Mouse (Mus musculus): ENCODE data around the gene Mindy1.
A peak's percentile ranks its signal among the peaks of the same experiment; 100 is the strongest.

Gene Mindy1

DNA sequence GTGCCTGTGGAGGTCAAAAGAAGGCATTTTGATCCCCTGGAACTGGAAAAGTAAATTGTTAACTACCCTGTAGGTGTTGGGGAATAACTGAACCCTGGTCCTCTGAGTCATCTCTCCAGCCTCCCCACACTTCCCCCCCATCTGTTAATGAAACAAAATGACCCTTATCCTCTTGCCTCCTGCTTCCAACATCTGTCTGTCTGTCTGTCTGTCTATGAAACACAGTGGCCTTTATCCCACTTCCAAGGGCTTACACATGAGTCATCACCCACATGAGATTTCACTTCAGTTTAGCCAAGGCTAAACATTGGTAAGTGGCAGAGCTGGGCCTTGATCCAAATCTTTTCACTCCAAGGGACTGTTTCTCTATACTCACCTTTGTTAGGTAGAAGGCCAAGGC lies 13.3 kb upstream of the Mindy1 start:
- peak; percentile 45 for DNase-seq (ENCODE audit: low read depth)

DNA sequence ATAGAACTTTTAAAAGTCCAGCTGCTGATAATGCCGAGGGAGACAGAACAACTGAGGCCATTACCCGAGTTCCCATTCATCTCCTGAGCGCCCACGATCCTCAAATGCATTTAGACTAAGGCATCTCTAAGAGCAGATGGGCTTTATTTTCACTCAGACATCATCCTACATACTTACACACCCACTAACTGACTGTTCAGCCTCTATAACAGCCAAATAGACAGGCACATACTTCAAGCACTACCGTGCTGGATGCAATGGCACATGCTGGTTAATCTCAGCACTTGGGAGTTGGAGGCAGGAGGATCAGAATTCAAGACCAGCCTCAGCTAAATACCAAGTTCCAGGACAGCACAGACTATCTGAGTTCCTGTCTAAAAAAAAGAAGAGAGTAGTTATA lies 11.4 kb upstream of the Mindy1 start:
- DNase-seq (ENCODE audit: low read depth): no peak

DNA sequence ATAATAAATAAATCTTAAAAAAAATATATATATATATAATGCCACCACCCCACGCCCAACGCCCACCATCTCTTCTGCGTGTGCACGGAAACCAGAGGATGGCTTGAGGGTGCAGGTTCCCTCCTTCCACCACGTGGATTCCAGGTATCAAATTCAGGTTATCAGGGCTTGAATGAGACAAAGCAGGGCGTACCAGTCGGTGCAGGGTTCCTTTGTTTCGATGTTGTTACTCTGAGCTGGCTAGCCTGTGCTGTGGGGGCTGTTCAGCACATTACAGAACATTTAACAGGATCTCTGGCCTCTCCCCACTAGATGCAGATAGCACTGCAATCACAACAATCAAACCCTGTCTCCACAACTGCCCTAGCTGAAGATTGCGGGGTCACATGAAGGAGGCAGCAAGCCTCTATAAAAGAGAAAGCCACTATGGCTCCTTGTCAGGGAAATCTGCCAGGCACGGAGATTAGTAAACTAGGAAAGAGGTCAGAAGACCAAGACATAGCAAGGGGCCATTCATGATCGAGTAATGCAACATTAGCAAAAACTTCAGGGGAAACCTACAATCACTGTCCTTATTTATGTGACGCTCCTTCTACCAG lies 10.3 kb upstream of the Mindy1 start:
- no peak for DNase-seq (ENCODE audit: low read depth)

DNA sequence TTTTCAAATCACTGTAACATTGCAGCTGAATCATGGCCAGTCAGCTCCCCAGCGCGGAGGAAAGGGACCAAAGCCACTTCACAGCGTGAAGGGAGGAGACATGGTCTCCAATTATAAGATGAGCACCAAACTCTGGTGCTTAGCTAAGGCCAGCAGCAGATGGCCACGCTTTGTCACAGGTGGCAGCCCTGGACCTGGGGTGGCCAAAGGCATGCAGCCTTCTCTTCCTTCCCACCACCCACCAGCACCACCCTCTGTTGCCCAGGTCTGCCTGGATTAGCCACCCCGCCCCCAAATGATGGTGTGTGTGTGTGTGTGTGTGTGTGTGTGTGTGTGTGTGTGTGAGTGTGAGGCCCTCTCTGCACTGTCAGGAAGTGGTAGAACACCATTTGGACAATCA lies 7.7 kb upstream of the Mindy1 start:
- DNase-seq (ENCODE audit: low read depth): no peak

DNA sequence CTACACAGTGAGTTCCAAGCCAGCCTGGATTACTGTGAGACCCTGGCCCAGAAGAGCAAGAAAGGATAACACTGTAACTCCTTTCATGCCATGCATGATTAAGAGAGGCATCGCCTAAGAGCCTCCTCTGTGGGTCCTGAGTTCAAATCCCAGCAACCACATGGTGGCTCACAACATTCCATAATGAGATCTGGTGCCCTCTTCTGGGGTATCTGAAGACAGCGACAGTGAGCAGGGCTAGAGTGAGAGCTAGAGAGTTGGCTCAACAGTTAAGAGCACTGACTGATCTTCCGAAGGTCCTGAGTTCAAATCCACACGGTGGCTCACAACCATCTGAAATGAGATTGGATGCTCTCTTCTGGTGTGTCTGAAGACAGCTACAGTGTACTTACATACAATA lies 6.7 kb upstream of the Mindy1 start:
- DNase-seq (ENCODE audit: low read depth): no peak

DNA sequence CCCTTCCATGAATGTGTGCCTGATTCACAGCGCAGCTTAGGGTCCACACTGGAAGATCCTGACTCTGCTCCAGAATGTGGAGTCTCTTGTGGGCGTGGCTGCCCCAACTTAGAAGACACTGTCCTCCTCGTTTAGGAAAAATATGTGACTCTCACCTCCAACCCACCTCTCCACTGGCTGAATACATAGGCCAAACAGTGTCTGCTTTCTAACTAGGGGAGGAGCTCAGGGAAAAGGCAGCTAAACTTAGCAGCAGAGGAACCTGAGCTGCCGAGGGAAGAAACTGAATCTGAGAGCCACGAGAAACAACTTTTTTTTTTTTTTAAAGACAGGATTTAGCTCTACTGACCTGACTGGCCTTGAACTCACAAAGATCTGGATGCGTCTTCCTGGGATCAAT lies 6.0 kb upstream of the Mindy1 start:
- DNase-seq (ENCODE audit: low read depth): no peak

DNA sequence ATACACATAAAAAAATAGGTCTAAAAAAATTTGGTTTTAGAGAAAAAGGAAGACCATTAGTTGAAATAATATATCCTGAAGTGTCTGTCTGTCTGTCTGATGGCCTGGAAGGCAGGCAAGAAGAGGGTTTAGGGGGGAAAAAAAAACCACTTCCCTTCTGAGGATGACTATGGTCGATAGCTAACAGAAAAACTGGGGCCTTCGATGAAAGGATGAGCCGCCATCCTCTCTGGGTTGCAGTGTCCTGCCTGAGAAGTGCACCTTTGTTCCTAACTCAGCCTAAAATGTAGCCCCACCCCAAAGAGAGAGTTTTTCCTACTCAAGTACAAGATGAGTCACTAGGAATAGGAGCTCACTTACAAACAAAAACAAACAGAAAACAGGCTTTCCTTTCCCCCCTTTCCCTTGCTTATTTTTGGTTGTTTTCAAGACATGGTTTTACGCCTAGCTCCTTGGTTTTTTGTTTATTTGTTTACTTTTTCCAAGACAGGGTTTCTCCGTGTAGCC lies 4.7 kb upstream of the Mindy1 start:
- peak; percentile 48 for DNase-seq (ENCODE audit: low read depth)

DNA sequence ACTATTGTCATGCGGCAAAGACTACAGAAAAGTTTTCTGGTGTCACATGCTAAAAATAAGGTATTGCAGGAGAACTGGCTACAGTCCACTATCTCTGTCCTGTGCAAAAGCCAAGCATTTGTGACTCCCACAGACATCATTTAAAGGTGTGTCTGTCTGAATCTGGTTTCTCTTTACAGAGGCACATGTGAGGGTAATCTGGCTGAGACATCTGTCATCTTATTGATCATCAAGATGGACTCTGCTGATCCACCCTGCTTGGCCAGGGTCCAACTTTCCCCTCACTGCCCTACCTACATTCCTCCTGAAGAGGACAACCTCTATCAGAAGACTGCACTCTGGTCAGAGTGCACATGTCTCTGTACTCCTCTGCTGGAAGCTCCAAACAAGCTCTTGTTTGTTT lies 4.0 kb upstream of the Mindy1 start:
- no peak for DNase-seq (ENCODE audit: low read depth)

DNA sequence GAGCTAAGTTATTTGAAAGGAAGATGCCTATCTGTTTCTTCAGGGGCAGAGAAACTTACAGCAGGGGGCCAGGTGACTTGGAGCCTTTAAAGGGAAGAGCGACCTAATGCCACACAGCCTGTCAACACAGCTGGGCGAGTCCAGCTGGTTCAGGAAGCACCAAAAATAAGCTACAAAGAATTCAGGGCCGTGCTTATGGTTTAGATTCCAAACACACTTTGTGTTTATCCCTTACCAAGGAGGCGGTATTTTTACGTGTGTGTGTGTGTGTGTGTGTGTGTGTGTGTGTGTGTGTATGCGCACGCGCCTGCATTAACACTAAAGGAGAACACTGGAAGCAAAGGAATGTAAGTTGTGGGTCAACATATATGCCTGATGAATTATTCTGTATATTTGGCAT lies 398 bp upstream of the Mindy1 start:
- peak; percentile 70 for DNase-seq (ENCODE audit: low read depth)

DNA sequence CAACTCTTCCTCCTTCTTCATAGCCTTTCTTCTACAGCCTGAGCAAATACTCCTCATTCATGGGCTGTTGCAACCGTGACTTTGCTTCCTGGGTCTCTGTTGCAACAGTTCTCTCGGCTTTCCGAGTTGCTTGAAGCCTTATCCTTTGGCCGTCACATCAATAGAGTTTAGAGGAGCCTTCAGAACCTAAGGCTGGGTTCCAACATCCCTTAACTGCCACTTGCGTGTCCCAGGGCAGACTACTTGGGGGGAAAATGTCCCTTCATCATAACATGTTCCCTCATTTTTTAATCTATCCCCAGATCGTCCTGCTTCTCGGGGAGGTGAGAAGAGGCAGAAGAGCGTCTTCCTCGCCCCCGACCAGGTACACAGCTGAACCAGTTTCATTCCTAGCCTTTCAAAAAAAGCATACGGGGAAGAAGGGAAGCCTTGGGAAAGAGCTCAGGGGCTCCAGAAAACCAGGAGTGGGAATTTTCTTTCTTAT lies 1.3 kb downstream of the Mindy1 start:
- DNase-seq (ENCODE audit: low read depth): peak; percentile 86

DNA sequence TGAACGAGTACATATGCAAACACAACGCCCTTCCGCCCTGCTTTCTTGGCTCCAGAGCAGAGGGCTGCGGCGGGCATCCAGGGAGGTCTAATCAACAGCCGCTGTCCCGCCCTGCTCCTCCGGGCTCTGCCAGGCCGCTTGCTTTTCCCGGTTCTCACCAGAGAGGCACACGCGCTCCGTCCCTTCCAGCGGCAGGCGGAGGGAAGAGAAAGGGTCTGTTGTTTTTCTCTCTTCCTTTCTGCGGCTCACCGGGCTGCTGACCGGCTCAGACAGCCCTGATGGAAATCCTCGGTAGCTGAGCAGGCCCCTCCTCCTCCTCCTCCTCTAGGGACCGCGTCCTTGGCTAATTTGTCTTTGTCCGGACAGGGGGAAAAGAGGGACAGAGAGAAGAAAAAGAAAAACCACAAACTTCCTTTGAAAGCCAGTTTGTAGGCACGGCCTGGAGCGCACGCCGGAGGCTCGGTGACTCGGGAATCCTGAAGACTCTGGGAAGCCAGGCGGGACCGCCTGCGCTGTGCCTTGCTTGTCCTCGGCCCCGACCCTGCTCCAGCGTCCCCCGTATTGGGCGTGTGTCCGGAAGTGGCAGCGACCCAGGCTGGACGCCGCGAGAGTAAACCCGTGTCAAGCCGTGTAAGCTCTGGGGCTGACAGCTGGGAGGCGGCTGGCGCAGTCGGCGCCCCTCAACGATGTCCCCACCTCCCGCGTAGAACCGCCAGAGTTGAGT lies 1.9 kb downstream of the Mindy1 start:
- DNase-seq (ENCODE audit: low read depth): peak; percentile 86

DNA sequence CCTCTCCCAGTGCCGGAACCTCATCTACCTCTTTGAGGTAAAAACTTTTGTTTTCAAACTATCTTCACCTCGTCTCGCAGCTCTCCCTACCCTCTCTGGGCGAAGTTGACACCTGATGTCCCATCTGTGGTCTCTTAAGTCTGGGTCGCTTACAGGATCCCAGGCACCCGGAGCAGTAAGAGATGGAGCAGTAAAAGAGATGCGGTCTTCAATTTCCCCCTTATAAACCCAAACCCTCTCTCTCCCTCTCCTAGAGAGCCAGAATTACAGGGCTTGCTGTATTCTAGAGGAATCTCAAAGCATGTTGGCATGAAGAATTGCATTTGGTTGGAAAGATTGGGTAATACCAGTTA lies 2.4 kb downstream of the Mindy1 start:
- no peak for DNase-seq (ENCODE audit: low read depth)

DNA sequence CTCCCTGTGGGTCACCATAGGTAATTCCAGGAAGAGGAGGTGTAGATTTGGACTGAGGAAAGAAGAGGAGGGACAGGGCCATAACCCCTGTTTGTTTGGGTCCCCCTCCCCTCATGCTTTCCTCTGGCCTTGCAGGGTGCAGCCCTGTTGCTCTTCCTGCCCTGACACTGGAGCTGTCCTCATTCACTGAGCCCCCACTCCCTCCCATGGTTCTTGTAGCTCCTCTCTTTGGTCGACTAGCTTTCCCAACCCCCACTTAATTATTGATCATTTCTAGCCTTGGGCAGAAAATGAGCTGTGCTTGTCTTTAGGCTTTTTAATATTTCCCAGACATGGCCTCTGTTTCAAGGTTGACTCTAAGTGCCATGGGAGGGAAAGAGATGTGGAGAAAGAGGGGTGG lies 2.9 kb downstream of the Mindy1 start:
- no peak for DNase-seq (ENCODE audit: low read depth)

DNA sequence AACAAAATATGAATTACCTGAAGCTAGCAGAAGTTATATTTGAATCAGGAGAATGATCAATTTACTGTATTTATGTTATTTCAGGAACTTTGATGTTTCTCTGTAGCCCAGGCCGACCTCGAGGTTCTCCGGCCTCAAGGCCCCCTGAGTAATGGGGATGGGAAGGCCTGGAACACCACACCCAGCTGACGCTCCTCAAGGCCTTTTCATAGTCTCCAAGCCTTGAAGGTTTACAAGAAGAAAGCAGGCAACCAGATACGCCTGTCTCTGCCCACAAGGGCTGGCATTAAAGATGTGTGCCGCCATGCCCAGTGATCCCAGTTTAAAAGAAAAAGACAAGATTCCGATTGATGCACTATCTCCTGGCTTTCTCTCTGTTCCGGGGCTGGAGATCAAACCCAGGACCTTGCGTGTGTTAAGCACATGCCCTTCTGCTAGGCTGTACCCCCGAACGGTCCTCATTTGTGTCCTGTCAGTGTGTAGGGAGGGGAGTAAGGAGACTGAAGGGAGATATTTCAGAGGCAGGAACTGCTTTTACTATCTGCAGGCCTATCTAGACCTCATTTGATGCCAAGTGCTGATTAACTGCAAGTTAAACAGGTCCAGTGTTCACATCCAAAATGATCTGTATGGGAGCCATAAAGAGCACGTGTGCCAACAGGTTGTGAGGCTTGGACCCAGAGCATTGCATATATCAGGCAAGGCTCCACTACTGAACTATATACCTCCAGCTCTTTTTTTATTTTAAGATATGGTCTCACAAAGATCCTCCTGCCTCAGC lies 3.5 kb downstream of the Mindy1 start:
- no peak for DNase-seq (ENCODE audit: low read depth)

DNA sequence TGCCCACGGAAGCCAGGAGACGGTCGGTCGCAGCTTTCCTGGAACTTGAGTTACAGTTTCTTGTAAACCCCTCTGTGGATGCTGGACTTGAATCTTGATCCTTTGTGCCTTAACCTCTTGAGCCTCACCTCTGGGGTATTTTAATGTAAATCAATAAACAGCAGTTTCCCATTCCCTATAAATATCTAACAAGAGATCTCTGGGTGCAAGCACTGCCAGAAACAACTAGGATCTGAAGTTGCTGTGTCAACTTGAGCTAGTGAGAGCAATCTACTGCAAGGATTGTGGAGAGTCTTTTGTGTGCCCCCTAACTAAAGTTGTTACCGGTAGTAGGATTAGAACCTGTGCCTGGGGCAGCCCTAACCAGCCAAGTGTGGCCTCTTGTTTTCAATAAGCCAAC lies 4.2 kb downstream of the Mindy1 start:
- DNase-seq (ENCODE audit: low read depth): no peak

DNA sequence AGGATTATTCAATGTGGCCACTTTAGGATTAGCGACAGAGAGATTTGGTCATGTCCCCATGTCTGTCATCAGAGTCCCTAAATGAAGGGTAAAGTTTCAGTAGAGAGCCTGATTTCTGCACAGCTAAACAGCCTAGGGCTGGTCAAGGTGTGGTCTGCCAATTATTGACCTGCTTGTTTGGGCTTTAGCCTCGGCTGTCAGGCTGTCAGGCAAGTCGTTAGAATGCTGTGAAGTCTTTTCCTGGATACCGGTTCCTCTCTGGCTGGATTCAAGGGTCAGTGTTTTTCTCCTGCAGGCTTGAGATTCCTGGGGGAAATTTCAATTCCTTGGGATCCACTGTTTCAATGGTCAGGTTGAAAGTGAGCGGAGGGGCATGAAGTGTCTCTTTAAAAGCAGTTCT lies 4.9 kb downstream of the Mindy1 start:
- DNase-seq (ENCODE audit: low read depth): no peak

DNA sequence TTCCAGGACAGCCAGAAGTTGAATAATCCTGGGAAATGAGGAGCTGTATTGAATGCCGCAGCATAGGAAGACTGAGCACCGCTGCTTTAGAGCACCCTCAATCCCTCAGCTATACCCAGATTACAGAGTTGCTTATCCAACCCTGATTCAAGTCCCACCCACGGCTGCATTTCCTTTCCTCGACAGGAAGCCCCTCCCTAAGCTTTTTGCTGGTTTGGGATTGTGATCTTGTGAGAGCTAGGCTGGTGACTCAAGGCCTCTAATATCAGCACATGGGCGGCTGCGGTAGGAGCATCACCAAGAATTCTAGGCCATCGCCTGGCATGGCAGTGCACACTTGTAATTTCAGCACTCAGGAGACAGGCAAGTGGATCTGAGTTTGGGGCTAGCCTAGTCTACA lies 5.4 kb downstream of the Mindy1 start:
- DNase-seq (ENCODE audit: low read depth): peak; percentile 85

DNA sequence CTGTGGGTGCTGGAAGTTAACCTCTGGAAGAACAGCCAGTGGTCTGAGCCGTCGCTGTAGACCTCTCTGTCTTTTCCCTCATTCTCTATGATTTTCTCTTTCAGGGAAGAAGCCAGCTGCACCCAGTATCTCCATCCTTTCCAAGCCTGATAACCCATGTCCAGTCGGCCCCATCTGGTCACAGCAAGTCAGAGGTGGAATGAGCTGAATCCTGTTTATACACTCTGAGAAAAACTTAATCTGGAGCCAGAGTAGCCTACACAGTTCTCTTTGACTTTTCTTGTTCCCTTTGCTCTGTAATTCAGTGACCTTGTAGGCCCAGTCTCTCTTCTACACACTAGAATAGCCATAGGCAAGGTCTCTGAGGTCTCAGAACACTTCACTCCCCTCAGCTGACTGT lies 6.4 kb downstream of the Mindy1 start:
- no peak for DNase-seq (ENCODE audit: low read depth)

DNA sequence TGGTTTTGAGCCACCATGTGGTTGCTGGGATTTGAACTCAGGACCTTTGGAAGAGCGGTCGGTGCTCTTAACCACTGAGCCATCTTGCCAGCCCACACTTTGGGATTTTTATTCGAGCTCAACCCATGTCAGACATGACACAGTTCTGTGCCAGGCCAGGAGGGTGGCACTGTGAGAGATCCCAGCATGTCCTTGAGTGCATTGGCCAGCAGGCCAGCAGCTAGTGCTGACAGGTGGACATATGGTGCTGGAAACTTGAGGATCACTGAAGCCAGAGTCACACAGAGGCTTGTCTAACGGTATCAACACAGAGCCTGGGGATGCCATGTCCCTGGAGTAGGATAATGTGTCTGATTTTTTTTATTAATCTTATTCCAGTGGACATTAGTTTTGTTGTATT lies 8.3 kb downstream of the Mindy1 start:
- DNase-seq (ENCODE audit: low read depth): no peak

DNA sequence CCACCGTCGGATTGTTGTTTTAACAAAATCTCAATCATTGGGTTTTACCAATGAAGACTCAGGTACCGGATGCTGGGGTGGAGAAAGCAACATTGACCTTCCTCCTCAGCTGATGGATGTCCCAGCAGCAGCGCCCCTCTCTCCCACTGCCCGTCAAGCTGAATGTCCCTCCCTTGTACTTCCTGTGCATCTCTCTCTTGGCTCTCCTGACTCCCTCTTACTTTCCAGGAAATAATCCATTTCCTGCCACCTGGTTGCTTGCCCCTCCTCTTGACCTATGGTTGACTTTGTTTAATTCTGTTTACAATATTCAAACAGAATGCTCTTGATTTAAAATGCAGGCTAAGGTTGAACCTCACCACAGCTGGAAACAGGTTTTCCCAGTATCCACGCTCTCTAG lies 9.0 kb downstream of the Mindy1 start:
- DNase-seq (ENCODE audit: low read depth): no peak

DNA sequence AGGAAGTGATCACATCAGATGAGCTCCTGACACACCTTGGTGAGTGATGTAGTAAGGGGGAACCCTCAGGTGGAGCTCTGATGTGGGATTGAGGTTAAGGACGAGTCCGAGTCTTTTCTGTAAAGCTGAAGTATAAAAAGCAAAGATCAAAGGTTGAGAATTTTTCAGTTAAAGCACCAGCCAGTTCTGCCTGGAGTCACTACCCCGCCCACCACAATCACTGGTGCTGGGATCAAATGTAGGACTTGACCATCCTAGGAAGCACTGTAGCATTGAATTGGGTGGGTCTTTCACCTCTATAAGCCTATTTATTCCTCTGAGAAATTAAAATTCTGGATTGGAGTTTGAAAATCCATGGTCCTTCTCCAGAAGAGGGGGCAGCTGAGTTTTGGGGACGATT lies 9.9 kb downstream of the Mindy1 start:
- no peak for DNase-seq (ENCODE audit: low read depth)

DNA sequence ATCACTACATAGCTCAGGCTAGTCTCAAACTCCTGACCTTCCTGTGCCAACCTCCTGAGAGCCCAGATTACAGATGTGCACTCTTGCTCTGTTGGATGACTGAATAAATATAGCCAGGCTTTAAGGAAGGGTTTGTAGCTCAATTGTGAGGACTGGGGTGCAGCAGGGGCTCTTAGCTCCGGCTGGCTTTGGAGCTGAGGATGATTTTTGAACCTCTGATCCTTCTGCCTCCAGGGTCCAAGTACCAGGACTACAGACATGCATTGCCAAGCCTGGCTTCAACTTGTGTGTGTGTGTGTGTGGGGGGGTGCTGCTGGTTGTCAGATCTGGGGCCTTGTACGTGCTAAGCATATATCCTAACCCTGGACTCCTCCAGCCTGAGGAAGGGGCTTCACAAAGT lies 11.8 kb downstream of the Mindy1 start:
- DNase-seq (ENCODE audit: low read depth): no peak

DNA sequence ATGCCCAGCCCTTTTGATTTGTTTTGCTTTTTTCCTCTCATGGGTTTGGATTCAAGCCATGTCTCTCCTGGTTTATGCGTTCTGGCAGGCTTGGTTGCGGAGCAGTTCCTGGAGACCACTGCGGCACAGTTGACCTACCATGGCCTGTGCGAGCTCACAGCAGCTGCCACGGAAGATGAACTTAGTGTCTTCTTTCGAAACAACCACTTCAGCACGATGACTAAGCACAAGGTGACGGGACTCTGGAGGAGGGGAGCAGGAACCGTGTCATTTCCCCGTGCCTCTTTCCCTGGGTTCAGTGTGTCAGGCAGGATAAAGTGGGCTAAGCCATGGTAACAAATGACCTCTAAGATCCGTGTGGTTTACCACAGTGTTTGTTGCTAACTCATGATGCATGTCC lies 12.4 kb downstream of the Mindy1 start:
- DNase-seq (ENCODE audit: low read depth): peak; percentile 100

All from 416B (cell line).